Mouse (Mus musculus) spleen, postnatal 0 days (tissue): ENCODE results near the gene Olfr968. TPM values are rescaled to one million over a fixed set of nuclear protein-coding genes. Genes with fewer than 3 reads are reported as not detected.

Experiments used
- polyA plus RNA-seq: library from polyadenylated mRNA; unstranded; fragments of >200 nt; fragmentation: Nextera tagmentation; extraction: Ambion mirVana; gene quantifications from 2 replicates; pipeline ENCODE4 v1.2.1, GENCODE M21; 2015

The Olfr968 gene
- polyA plus RNA-seq = not detected in 2 replicates

GRCm38 (mm10) chr9:39783153-39783552, at the start of gene Olfr968:
TSS of gene Olfr968 (minus strand) at chr9:39783253.

DNA sequence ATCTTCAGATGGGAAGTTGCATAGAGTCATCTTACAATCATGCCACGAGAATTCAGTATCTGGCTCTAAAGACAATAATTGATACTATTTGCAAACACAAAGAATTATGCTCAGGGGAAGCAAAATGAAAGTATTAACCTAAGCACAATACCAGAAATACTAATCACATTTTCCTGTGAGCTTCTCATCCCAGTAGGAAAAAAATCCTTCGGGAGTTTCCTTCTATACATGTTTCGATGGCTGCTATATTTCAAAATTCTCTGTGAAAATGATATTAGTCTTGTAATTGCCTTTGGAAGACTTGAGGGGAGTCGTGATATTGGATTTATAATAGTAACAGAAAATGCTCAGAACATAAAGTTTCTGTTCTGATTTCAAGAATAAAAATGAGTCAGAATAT, 25.5 kb upstream of the Olfr968 start, which contains the start of gene Olfr970:
Gene Olfr970, plus strand, starts transcription at position 301 of the 400 bp plus-strand sequence.

DNA sequence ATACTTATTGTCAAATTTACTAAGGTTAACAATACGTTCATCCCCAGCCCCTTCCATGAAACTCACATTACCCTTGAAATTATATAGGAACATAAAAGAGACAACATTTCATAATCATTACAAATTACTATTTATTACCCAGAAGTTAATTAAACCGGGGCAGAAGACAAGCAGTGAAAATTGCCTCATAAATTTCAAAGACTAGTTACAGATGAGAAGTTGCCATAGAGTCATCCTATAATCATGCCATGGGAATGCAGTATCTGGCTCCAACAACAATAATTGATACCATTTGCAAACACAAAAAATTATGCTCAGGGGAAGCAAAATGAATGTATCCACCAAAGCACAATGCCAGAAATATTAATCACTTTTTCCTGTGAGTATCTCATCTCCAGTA, 7.5 kb upstream of the Olfr968 start, which contains the start of gene Olfr969:
Gene Olfr969, plus strand, starts transcription at position 388 of the 400 bp plus-strand sequence.

GRCm38 (mm10) chr9:39745949-39746348, 37.1 kb downstream of the Olfr968 start, which contains the start of gene Olfr967:
TSS of gene Olfr967 (plus strand) at chr9:39746249.

GRCm38 (mm10) chr9:39730678-39731077, 52.4 kb downstream of the Olfr968 start, which contains the start of gene Olfr150:
TSS of gene Olfr150 (plus strand) at chr9:39730978.

Other genes with a start within 250 kb of the Olfr968 start
- not detected in 2 replicates for gene Olfr958, start 229.2 kb downstream of the Olfr968 start, polyA plus RNA-seq
- not detected in 2 replicates for gene Olfr959, start 207.7 kb downstream of the Olfr968 start, polyA plus RNA-seq
- gene AW551984, start 178.8 kb downstream of the Olfr968 start, polyA plus RNA-seq = 2.8 and 4.7 TPM in 2 replicates
- not detected in 2 replicates for gene Olfr148, start 172.6 kb downstream of the Olfr968 start, polyA plus RNA-seq
- gene Olfr960, start 161.9 kb downstream of the Olfr968 start, polyA plus RNA-seq = not detected in 2 replicates
- gene Olfr961, start 138.2 kb downstream of the Olfr968 start, polyA plus RNA-seq = not detected in 2 replicates
- gene Olfr963, start 116.0 kb downstream of the Olfr968 start, polyA plus RNA-seq = not detected in 2 replicates
- not detected in 2 replicates for gene Olfr149, start 76.1 kb downstream of the Olfr968 start, polyA plus RNA-seq
- gene Olfr965, start 71.9 kb downstream of the Olfr968 start, polyA plus RNA-seq = not detected in 2 replicates
- not detected in 2 replicates for gene Olfr150, start 52.3 kb downstream of the Olfr968 start, polyA plus RNA-seq
- not detected in 2 replicates for gene Olfr967, start 37.0 kb downstream of the Olfr968 start, polyA plus RNA-seq
- not detected in 2 replicates for gene Olfr969, start 7.7 kb upstream of the Olfr968 start, polyA plus RNA-seq
- not detected in 2 replicates for gene Olfr970, start 25.6 kb upstream of the Olfr968 start, polyA plus RNA-seq
- gene Olfr971, start 53.6 kb upstream of the Olfr968 start, polyA plus RNA-seq = not detected in 2 replicates
- not detected in 2 replicates for gene Olfr972, start 83.2 kb upstream of the Olfr968 start, polyA plus RNA-seq
- not detected in 2 replicates for gene Olfr229, start 124.1 kb upstream of the Olfr968 start, polyA plus RNA-seq
- not detected in 2 replicates for gene Olfr974, start 154.2 kb upstream of the Olfr968 start, polyA plus RNA-seq
- not detected in 2 replicates for gene Olfr975, start 168.8 kb upstream of the Olfr968 start, polyA plus RNA-seq
- gene Olfr976, start 177.9 kb upstream of the Olfr968 start, polyA plus RNA-seq = not detected in 2 replicates
- not detected in 2 replicates for gene Olfr978, start 208.9 kb upstream of the Olfr968 start, polyA plus RNA-seq
- not detected in 2 replicates for gene Olfr979, start 220.2 kb upstream of the Olfr968 start, polyA plus RNA-seq
- gene Olfr980, start 226.3 kb upstream of the Olfr968 start, polyA plus RNA-seq = not detected in 2 replicates
- not detected in 2 replicates for gene Olfr981, start 238.2 kb upstream of the Olfr968 start, polyA plus RNA-seq